Mouse (Mus musculus): ENCODE results near the gene Zfp444. TPM values are rescaled to one million over a fixed set of nuclear protein-coding genes. Genes with fewer than 3 reads are reported as not detected.
A peak's percentile ranks its signal among the peaks of the same experiment; 100 is the strongest.
"Not testable (repeated sequence)": the region's sequence is repeated elsewhere in the genome, so short reads cannot be mapped to it uniquely, and the experiment has no call there.

The Zfp444 gene
- polyA plus RNA-seq, 1 experiment, result 20.2 TPM

DNA sequence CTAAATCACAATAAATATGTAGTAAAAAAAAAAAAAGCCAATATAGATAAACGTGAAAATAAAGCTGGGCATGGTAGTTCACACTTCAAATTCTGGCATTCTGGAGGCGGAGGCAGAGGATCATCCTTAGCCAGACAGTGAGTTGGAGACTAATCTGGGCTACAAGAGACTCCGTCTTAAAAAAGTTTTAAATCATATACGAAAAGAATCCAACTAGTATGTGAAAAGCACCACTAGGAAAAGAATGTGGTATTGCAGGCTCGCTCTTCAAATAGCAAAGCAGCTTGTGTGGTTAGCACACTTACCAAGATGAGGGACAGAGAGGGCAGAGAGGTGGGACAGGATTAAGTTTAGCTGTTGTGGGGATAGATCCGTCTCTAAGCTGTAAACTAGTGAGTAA, 1.2 kb upstream of the Zfp444 start:
- Histone ChIP-seq H3K36me3 (ENCODE audit: control insufficient read depth, insufficient read depth, low read length) (no peaks in the 10 kb centered on the region), H3K4me3 (ENCODE audit: extremely low read depth, insufficient read depth, insufficient read length) (no peak overlapping the region), H3K27me3 (ENCODE audit: control insufficient read depth, insufficient read depth, low read length) (no peaks in the 10 kb centered on the region), H3K4me1 (ENCODE audit: control insufficient read depth, insufficient read depth, insufficient read length) (no peaks in the 10 kb centered on the region; the same call in 1 of the 2 replicates), H3K27ac (ENCODE audit: insufficient read depth, low read length) (no peak overlapping the region)
- WGBS, result 44% methylated on average over 6 of the region's 6 CpGs
- TF ChIP-seq CTCF (IDR thresholded peaks at IDR 0.05; ENCODE audit: extremely low read depth, insufficient read depth, insufficient read length, insufficient replicate concordance) (no peak), POLR2A (IDR thresholded peaks at IDR 0.05; ENCODE audit: low read depth, low read length) (no peak)
- no peak for DNase-seq (ENCODE audit: low read depth in 1 of 2, low spot score in 2 of 2)

GRCm38 (mm10) chr7:6171444-6172005, 501 bp upstream of the Zfp444 start:
- Histone ChIP-seq H3K4me1 (ENCODE audit: control insufficient read depth, insufficient read depth, insufficient read length) (no peaks in the 10 kb centered on the region; the same call in 1 of the 2 replicates), H3K4me3 (ENCODE audit: extremely low read depth, insufficient read depth, insufficient read length) (peak overlapping the region; percentile 87), H3K36me3 (ENCODE audit: control insufficient read depth, insufficient read depth, low read length) (no peaks in the 10 kb centered on the region), H3K27ac (ENCODE audit: insufficient read depth, low read length) (peak overlapping the region; percentile 66), H3K27me3 (ENCODE audit: control insufficient read depth, insufficient read depth, low read length) (no peaks in the 10 kb centered on the region)
- DNase-seq (ENCODE audit: low read depth in 1 of 2, low spot score in 2 of 2), result peak; percentile 57 to 70
- TF ChIP-seq CTCF (IDR thresholded peaks at IDR 0.05; ENCODE audit: extremely low read depth, insufficient read depth, insufficient read length, insufficient replicate concordance) (peak; percentile 14; the same call in 1 of the 2 replicates), POLR2A (IDR thresholded peaks at IDR 0.05; ENCODE audit: low read depth, low read length) (no peak)
- 2% methylated on average over 24 of the region's 24 CpGs for WGBS

GRCm38 (mm10) chr7:6172674-6173244, 733 bp downstream of the Zfp444 start:
- no peak for TF ChIP-seq POLR2A (IDR thresholded peaks at IDR 0.05; ENCODE audit: low read depth, low read length)
- TF ChIP-seq CTCF (IDR thresholded peaks at IDR 0.05; ENCODE audit: extremely low read depth, insufficient read depth, insufficient read length, insufficient replicate concordance), result no peak
- H3K4me1 ChIP-seq (ENCODE audit: control insufficient read depth, insufficient read depth, insufficient read length), result no peaks in the 10 kb centered on the region; the same call in 1 of the 2 replicates
- H3K4me3 ChIP-seq (ENCODE audit: extremely low read depth, insufficient read depth, insufficient read length), result peak overlapping the region; percentile 87
- WGBS, result 4% methylated on average over 27 of the region's 28 CpGs
- no peaks in the 10 kb centered on the region for H3K27me3 ChIP-seq (ENCODE audit: control insufficient read depth, insufficient read depth, low read length)
- DNase-seq (ENCODE audit: low read depth in 1 of 2, low spot score in 2 of 2), result no peak
- H3K36me3 ChIP-seq (ENCODE audit: control insufficient read depth, insufficient read depth, low read length), result no peaks in the 10 kb centered on the region
- no peak overlapping the region; the same call in 1 of the 2 replicates for H3K27ac ChIP-seq (ENCODE audit: insufficient read depth, low read length)

DNA sequence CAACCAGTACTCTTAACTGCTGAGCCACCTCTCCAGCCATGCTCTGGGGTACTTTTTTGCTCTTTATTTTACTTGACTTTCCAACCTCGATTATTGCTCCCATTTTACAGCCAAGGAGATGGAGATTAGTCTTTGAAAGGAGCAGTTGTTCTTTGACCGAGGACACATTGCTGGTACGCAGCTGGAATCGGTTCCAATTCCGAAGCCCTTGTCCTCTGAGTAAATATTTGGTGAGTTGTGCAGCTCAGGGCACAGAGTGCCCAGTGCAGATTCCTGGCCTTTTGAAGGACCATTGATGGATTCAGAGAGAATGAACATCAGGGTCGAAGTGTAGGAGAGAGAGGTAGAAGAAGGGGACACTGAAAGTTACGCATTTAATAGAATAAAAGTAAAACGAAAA, 1.8 kb downstream of the Zfp444 start:
- no peaks in the 10 kb centered on the region; the same call in 1 of the 2 replicates for H3K4me1 ChIP-seq (ENCODE audit: control insufficient read depth, insufficient read depth, insufficient read length)
- no peak overlapping the region for H3K4me3 ChIP-seq (ENCODE audit: extremely low read depth, insufficient read depth, insufficient read length)
- no peaks in the 10 kb centered on the region for H3K36me3 ChIP-seq (ENCODE audit: control insufficient read depth, insufficient read depth, low read length)
- no peak overlapping the region for H3K27ac ChIP-seq (ENCODE audit: insufficient read depth, low read length)
- 91% methylated on average over 8 of the region's 8 CpGs for WGBS
- no peaks in the 10 kb centered on the region for H3K27me3 ChIP-seq (ENCODE audit: control insufficient read depth, insufficient read depth, low read length)
- DNase-seq (ENCODE audit: low read depth in 1 of 2, low spot score in 2 of 2), result no peak
- TF ChIP-seq CTCF (IDR thresholded peaks at IDR 0.05; ENCODE audit: extremely low read depth, insufficient read depth, insufficient read length, insufficient replicate concordance) (no peak), POLR2A (IDR thresholded peaks at IDR 0.05; ENCODE audit: low read depth, low read length) (no peak)

DNA sequence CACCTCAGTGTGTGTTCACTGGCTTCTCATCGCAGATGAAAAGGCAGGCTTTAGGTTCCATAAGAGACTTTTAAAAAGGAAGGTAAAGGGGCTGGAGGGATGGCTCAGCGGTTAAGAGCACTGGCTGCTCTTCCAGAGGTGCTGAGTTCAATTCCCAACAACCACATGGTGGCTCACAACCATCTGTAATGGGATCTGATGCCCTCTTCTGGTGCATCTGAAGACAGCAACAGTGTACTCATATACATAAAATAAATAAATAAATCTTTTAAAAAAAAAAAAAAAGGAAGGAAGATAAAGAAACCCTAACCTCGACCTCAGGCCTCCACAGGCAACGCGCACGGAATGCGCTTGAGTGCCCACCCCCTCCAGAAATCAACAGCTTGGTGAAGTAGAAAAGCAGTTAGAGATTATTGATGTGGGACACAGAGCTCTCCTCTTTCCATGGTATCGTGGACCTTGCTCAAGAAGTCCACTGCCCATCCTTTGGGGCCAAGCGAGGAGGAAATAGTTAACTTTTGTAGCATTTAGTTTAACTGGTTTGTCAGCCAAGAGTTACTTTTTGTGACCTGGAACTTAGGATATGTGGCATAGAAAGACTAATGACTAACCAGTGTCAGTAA, 2.5 kb downstream of the Zfp444 start:
- not testable (repeated sequence) for H3K36me3 ChIP-seq (ENCODE audit: control insufficient read depth, insufficient read depth, low read length); H3K27me3 ChIP-seq (ENCODE audit: control insufficient read depth, insufficient read depth, low read length); H3K4me1 ChIP-seq (ENCODE audit: control insufficient read depth, insufficient read depth, insufficient read length); H3K4me3 ChIP-seq (ENCODE audit: extremely low read depth, insufficient read depth, insufficient read length); DNase-seq (ENCODE audit: low read depth in 1 of 2, low spot score in 2 of 2); H3K27ac ChIP-seq (ENCODE audit: insufficient read depth, low read length)
- 46% methylated on average over 9 of the region's 9 CpGs for WGBS

DNA sequence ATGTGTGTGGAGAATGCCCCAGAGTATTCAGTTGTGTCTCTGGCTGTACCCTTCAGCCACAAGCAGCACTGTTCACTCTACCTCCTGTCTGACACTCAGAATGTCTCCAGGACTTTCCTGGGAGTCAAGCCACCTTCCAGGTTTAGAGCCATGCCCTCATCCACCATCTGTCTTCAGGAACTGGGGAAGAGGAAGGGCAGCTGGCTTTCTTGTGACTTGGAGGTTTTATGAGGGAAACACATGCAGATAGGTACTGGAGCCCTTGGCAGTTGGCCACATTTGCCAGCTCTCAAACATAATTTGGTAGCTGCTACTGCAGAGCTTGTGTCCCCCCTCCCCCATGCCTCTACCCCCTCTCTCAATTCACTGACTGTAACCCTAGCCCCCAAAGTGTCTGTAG, 7.0 kb downstream of the Zfp444 start:
- H3K27me3 ChIP-seq (ENCODE audit: control insufficient read depth, insufficient read depth, low read length), result no peaks in the 10 kb centered on the region
- H3K4me3 ChIP-seq (ENCODE audit: extremely low read depth, insufficient read depth, insufficient read length), result no peak overlapping the region
- H3K27ac ChIP-seq (ENCODE audit: insufficient read depth, low read length), result no peak overlapping the region
- no peak for DNase-seq (ENCODE audit: low read depth in 1 of 2, low spot score in 2 of 2)
- H3K4me1 ChIP-seq (ENCODE audit: control insufficient read depth, insufficient read depth, insufficient read length), result no peaks in the 10 kb centered on the region
- peaks cover 3% of the 10 kb centered on the region; the same call in 1 of the 2 replicates for H3K36me3 ChIP-seq (ENCODE audit: control insufficient read depth, insufficient read depth, low read length)
- TF ChIP-seq CTCF (IDR thresholded peaks at IDR 0.05; ENCODE audit: extremely low read depth, insufficient read depth, insufficient read length, insufficient replicate concordance), result no peak
- TF ChIP-seq POLR2A (IDR thresholded peaks at IDR 0.05; ENCODE audit: low read depth, low read length), result no peak

GRCm38 (mm10) chr7:6182882-6183281, 10.9 kb downstream of the Zfp444 start:
- TF ChIP-seq POLR2A (IDR thresholded peaks at IDR 0.05; ENCODE audit: low read depth, low read length) (no peak), CTCF (IDR thresholded peaks at IDR 0.05; ENCODE audit: extremely low read depth, insufficient read depth, insufficient read length, insufficient replicate concordance) (no peak)
- no peaks in the 10 kb centered on the region for H3K4me1 ChIP-seq (ENCODE audit: control insufficient read depth, insufficient read depth, insufficient read length)
- no peak for DNase-seq (ENCODE audit: low read depth in 1 of 2, low spot score in 2 of 2)
- no peaks in the 10 kb centered on the region for H3K27me3 ChIP-seq (ENCODE audit: control insufficient read depth, insufficient read depth, low read length)
- no peak overlapping the region for H3K27ac ChIP-seq (ENCODE audit: insufficient read depth, low read length)
- peaks cover 5% of the 10 kb centered on the region; the same call in 1 of the 2 replicates for H3K36me3 ChIP-seq (ENCODE audit: control insufficient read depth, insufficient read depth, low read length)
- H3K4me3 ChIP-seq (ENCODE audit: extremely low read depth, insufficient read depth, insufficient read length), result no peak overlapping the region

Data from spleen, adult 2 months (tissue).